Mouse (Mus musculus) heart, postnatal 0 days (tissue): Measurements from ENCODE around the gene Edil3. TPM values are rescaled to one million over a fixed set of nuclear protein-coding genes. Genes with fewer than 3 reads are reported as not detected.

Experiments
- ATAC-seq: fragments of 200-750 bp; cut with Nextera tagmentation; 2 replicates; pipeline ENCODE4 v1.8.0; 2017; ENCODE audit warnings: low read depth, moderate number of reproducible peaks, moderate library complexity; ENCODE audit not compliant: insufficient read depth
- DNase-seq: peaks from one replicate; pipeline ENCODE4 v3.0.0-alpha.2; 2016; ENCODE audit warnings: low spot score
- H3K27ac ChIP-seq: fragments of 300-500 bp; sonication (generic); 2 replicates; pipeline ENCODE4 v1.5.1; 2014; ENCODE audit warnings: low read depth, mild to moderate bottlenecking
- H3K27me3 ChIP-seq: fragments of 300-500 bp; sonication (generic); 2 replicates; pipeline ENCODE4 v1.6.1; 2014; ENCODE audit warnings: low read length, mixed read lengths; ENCODE audit not compliant: control insufficient read depth, insufficient read depth
- H3K36me3 ChIP-seq: fragments of 300-500 bp; sonication (generic); replicated peaks from 2 replicates; pipeline ENCODE4 v1.6.1; 2014; ENCODE audit warnings: low read length, mixed read lengths; ENCODE audit not compliant: control insufficient read depth, insufficient read depth
- H3K4me1 ChIP-seq: fragments of 300-500 bp; sonication (generic); 2 replicates; pipeline ENCODE4 v1.6.1; 2014; ENCODE audit warnings: antibody characterized with exemption; ENCODE audit not compliant: control insufficient read depth, insufficient read depth
- H3K4me2 ChIP-seq: fragments of 300-500 bp; sonication (generic); 2 replicates; pipeline ENCODE4 v1.6.1; 2014; ENCODE audit warnings: low read depth, mild to moderate bottlenecking, low read length, moderate library complexity
- H3K4me3 ChIP-seq: fragments of 300-500 bp; sonication (generic); 2 replicates; pipeline ENCODE4 v1.5.1; 2014; ENCODE audit warnings: low read depth, low read length
- H3K9ac ChIP-seq: fragments of 300-500 bp; sonication (generic); replicated peaks from 2 replicates; pipeline ENCODE4 v1.6.1; 2014; ENCODE audit warnings: low read depth, low read length, mixed read lengths
- H3K9me3 ChIP-seq: fragments of 300-500 bp; sonication (generic); replicated peaks from 2 replicates; pipeline ENCODE4 v1.6.1; 2016; ENCODE audit warnings: low read length; ENCODE audit not compliant: control insufficient read depth
- CTCF ChIP-seq: IDR thresholded peaks from 2 replicates; pipeline ENCODE4 v1.5.1; 2016; ENCODE audit warnings: antibody characterized with exemption, control low read depth, low read depth
- EP300 ChIP-seq: IDR thresholded peaks from 2 replicates; pipeline ENCODE4 v1.6.1; 2016; ENCODE audit warnings: antibody characterized with exemption, low read depth
- WGBS: fragments of 180-500 bp; shearing (Covaris S2); extraction: QIAGEN DNeasy Blood & Tissue Kit; methylation state at CpG from one replicate; pipeline ENCODE4 v1.1.7; 2014; 5-methylcytosine and 5-hydroxymethylcytosine counted together
- polyA plus RNA-seq: library from polyadenylated mRNA; unstranded; fragments of >200 nt; fragmentation: Nextera tagmentation; extraction: Ambion mirVana; gene quantifications from 2 replicates; pipeline ENCODE4 v1.2.1, GENCODE M21; 2015
- total RNA-seq: library from RNA; depleted of rRNA; stranded (reverse); fragments of >200 nt; gene quantifications from 2 replicates; pipeline ENCODE4 v1.2.3, GENCODE M21; 2014; ENCODE audit warnings: low replicate concordance

The Edil3 gene
- total and polyA plus RNA-seq, 2 experiments from 2014 or later = 0.63 to 0.76 TPM

DNA sequence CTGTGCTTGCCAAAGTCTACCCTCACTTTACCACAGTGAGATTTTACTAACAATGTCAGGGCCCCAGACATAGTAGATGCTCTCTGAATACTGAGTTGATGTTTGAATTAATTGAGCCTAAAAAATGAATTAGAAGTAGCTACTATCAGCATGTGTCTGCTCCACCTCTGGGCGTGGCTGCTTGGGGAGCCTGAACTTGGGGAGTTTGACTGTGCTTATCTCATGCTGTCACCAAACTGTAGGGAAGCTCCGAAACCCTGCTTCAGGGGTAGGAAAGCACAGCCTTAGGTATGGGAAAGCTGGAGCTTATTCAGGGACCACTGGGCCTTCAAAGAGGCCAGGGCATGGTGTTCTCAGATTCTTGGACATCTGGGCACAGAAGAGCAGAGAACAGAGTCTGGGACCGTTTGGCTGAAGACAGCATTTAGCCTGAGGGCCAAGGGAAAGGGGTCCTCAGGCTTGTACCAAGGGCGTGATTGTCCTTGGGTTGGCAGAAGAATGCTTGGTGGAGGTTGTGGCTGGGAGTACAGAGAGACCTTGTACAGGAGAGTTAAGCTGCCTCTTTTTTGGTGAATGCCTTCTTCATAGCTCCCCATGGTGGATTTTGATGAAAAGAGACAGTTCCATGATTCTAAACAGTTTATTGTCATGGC lies 432.8 kb downstream of the Edil3 start:
- Histone ChIP-seq H3K9ac (no peak overlapping the region), H3K27ac (no peak overlapping the region), H3K36me3 (no peaks in the 10 kb centered on the region), H3K4me1 (no peaks in the 10 kb centered on the region), H3K4me2 (no peak overlapping the region), H3K9me3 (no peaks in the 10 kb centered on the region), H3K27me3 (no peaks in the 10 kb centered on the region), H3K4me3 (no peak overlapping the region)
- ATAC-seq (no peak), DNase-seq (no peak)
- TF ChIP-seq CTCF (no peak), EP300 (no peak)
- WGBS = 74% methylated on average over 4 of the region's 4 CpGs

DNA sequence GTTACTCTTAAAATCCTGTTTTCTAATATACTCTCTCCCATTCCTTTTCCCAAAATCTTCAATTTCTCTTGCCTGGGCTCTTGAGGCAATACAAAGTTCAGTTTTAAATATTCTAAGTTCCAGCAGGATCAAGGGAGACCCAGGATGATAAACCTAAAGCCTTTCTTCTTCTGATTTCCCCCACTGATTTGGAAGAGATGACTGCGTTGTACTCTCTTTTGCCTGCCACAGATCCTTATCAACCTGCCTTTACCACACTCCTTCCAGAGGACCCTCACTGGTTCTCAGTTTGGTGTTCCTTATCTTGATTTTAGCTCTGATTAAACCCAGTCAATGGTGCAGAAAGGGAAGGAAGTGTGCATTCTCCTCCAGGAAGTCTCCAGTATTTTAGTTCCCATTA lies 435.6 kb downstream of the Edil3 start:
- no peak for DNase-seq

DNA sequence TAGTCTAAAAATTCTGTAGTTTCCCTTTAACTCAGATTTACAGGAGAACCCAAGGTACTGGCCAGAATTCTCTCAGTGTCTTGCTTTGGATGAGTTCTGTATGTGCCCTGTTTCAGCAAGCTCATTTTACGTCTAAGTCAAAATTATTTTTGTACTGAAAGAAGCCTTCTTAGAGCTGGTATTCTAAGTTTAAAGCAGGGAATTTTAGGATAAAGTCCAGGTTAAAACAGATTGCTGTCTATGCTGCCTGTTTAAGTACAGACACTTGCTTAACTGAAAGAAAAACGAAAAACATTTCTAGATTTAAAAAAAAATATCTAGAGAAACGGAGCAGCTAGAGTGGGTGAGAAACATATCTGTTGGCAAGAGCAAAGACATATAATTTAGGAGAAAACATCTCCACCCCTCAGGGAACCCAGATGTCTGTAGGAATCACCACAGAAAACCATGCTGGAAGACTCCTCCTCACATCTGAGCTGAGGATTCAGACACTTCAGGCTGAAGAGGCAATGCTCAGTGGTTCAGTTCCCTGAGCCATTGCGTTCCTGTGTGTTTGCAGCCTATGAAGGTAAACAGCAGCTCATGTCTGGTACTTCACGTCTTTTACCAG lies 465.5 kb downstream of the Edil3 start:
- 67% methylated on average over 5 of the region's 5 CpGs for WGBS
- Histone ChIP-seq H3K4me1 (no peaks in the 10 kb centered on the region), H3K9me3 (no peaks in the 10 kb centered on the region), H3K27ac (no peak overlapping the region), H3K4me3 (no peak overlapping the region), H3K9ac (no peak overlapping the region), H3K36me3 (no peaks in the 10 kb centered on the region), H3K4me2 (no peak overlapping the region), H3K27me3 (no peaks in the 10 kb centered on the region)
- TF ChIP-seq CTCF (no peak), EP300 (no peak)
- no peak for ATAC-seq
- no peak for DNase-seq

More for the DNA sequence above, 435.6 kb downstream of the Edil3 start:
- Histone ChIP-seq H3K4me1 (no peaks in the 10 kb centered on the region), H3K9ac (no peak overlapping the region), H3K27me3 (no peaks in the 10 kb centered on the region), H3K9me3 (no peaks in the 10 kb centered on the region), H3K4me2 (no peak overlapping the region), H3K36me3 (no peaks in the 10 kb centered on the region), H3K27ac (no peak overlapping the region), H3K4me3 (no peak overlapping the region)
- 63% methylated on average over 1 of the region's 1 CpGs for WGBS
- TF ChIP-seq CTCF (no peak), EP300 (no peak)
- ATAC-seq = no peak

DNA sequence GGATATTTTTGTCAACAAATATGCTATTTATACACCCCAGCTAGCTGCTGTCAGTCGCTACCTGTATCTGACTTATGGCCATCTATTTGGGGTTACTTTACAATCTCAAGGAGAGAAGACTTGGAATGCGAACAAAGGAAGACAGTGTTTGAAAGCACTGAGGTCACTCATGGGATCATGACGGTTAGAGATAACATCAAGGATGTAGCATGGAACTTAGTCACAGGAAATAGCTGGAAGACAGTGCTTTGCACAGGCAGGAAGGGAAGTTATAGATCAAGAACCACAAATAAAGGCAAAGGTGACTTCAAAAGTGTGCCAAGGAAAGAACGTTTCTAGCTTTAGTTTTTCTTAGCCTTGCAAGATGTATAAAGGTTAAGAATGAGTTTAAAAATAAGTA lies 466.9 kb downstream of the Edil3 start:
- TF ChIP-seq EP300 (no peak), CTCF (no peak)
- no peak overlapping the region for H3K9ac ChIP-seq
- ATAC-seq = no peak
- H3K27ac ChIP-seq = no peak overlapping the region
- no peak for DNase-seq
- no peaks in the 10 kb centered on the region for H3K27me3 ChIP-seq
- no peaks in the 10 kb centered on the region for H3K4me1 ChIP-seq
- H3K4me2 ChIP-seq = no peak overlapping the region
- WGBS = 51% methylated on average over 4 of the region's 4 CpGs
- H3K4me3 ChIP-seq = no peak overlapping the region
- no peaks in the 10 kb centered on the region for H3K36me3 ChIP-seq
- H3K9me3 ChIP-seq = no peaks in the 10 kb centered on the region

DNA sequence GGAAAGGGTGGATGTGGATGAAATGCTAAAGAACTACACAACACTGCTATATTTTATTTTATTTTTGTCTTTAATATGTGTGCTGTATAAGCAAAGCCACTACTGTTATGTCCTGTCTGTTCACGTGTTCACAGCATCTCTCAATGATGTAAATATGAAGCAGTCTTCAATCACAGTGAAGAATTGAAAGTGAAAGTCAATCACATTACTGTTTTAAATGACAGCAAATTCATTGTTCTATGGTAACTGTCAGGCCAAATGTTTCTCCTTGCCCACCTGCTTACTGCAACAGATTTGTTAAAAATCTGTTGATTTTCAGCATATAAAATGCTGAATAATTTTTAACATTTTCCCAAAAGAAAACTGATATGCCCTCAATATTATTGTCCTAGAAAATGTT lies 499.9 kb downstream of the Edil3 start:
- DNase-seq = no peak

More for the DNA sequence above, 499.9 kb downstream of the Edil3 start:
- Histone ChIP-seq H3K27ac (no peak overlapping the region), H3K9ac (no peak overlapping the region), H3K4me1 (no peaks in the 10 kb centered on the region), H3K27me3 (no peaks in the 10 kb centered on the region), H3K36me3 (no peaks in the 10 kb centered on the region), H3K4me2 (no peak overlapping the region), H3K9me3 (no peaks in the 10 kb centered on the region), H3K4me3 (no peak overlapping the region)
- TF ChIP-seq CTCF = no peak
- no peak for TF ChIP-seq EP300
- WGBS = 77% methylated on average over 1 of the region's 1 CpGs
- no peak for ATAC-seq
